Mouse (Mus musculus) limb, embryonic 14.5 days (tissue): ENCODE measurements around the gene Golga5. TPM values are rescaled to one million over a fixed set of nuclear protein-coding genes. Genes with fewer than 3 reads are reported as not detected.

ENCODE experiments used
- ATAC-seq: fragments of 200-750 bp; cut with Nextera tagmentation; 2 replicates; pipeline ENCODE4 v1.8.0; 2017; ENCODE audit warnings: low read depth, moderate number of reproducible peaks, moderate TSS enrichment; ENCODE audit not compliant: low FRiP score
- DNase-seq: peaks from one replicate; pipeline ENCODE4 v3.0.0-alpha.2; 2015; ENCODE audit warnings: low spot score
- H3K27ac ChIP-seq: fragments of 300-500 bp; sonication (generic); replicated peaks from 2 replicates; pipeline ENCODE4 v1.5.1; 2014; ENCODE audit warnings: low read depth, mild to moderate bottlenecking, low read length, moderate library complexity, mixed read lengths
- H3K27me3 ChIP-seq: fragments of 300-500 bp; sonication (generic); 2 replicates; pipeline ENCODE4 v1.6.1; 2014; ENCODE audit warnings: low read length, mixed read lengths; ENCODE audit not compliant: control insufficient read depth, insufficient read depth
- H3K36me3 ChIP-seq: fragments of 300-500 bp; sonication (generic); 2 replicates; pipeline ENCODE4 v1.6.1; 2014; ENCODE audit warnings: mild to moderate bottlenecking, low read length, moderate library complexity, mixed read lengths; ENCODE audit not compliant: control insufficient read depth, insufficient read depth
- H3K4me1 ChIP-seq: fragments of 300-500 bp; sonication (generic); 2 replicates; pipeline ENCODE4 v1.6.1; 2014; ENCODE audit warnings: antibody characterized with exemption, low read length, mixed read lengths; ENCODE audit not compliant: control insufficient read depth, insufficient read depth
- H3K4me2 ChIP-seq: fragments of 300-500 bp; sonication (generic); replicated peaks from 2 replicates; pipeline ENCODE4 v1.6.1; 2014; ENCODE audit warnings: low read depth, mild to moderate bottlenecking, low read length, moderate library complexity; ENCODE audit not compliant: severe bottlenecking
- H3K4me3 ChIP-seq: fragments of 300-500 bp; sonication (generic); replicated peaks from 2 replicates; pipeline ENCODE4 v1.5.1; 2014; ENCODE audit warnings: low read length
- H3K9ac ChIP-seq: fragments of 300-500 bp; sonication (generic); 2 replicates; pipeline ENCODE4 v1.6.1; 2014; ENCODE audit warnings: mild to moderate bottlenecking, low read depth, low read length, moderate library complexity; ENCODE audit not compliant: severe bottlenecking
- H3K9me3 ChIP-seq: fragments of 300-500 bp; sonication (generic); 2 replicates; pipeline ENCODE4 v1.6.1; 2016; ENCODE audit warnings: low read length; ENCODE audit not compliant: control insufficient read depth
- POLR2A ChIP-seq: fragments of 200-500 bp; IDR thresholded peaks from 2 replicates; pipeline ENCODE4 v1.8.0; 2012; ENCODE audit warnings: inconsistent platforms, mild to moderate bottlenecking, moderate library complexity, borderline replicate concordance; ENCODE audit not compliant: insufficient read depth, insufficient read length; ENCODE audit errors: extremely low read depth
- WGBS: fragments of 180-500 bp; shearing (Covaris S2); extraction: QIAGEN DNeasy Blood & Tissue Kit; methylation state at CpG from one replicate; pipeline ENCODE4 v1.1.7; 2014; 5-methylcytosine and 5-hydroxymethylcytosine counted together
- polyA plus RNA-seq, 2 experiments: library from polyadenylated mRNA; depleted of rRNA in 1 of 2; stranded (reverse) in 1 of 2; unstranded in 1 of 2; fragments of >200 nt; fragmentation: Nextera tagmentation in 1 of 2; extraction: Ambion mirVana in 1 of 2; gene quantifications; 2 replicates each; pipeline versions ENCODE4 v1.2.1 to v1.2.3; 2012 to 2014

The Golga5 gene
- polyA plus RNA-seq, 2 experiments: 34.9 to 42.3 TPM

- H3K9me3 ChIP-seq: no peaks in the 10 kb centered on the region
- H3K9ac ChIP-seq: no peak overlapping the region
- no peaks in the 10 kb centered on the region for H3K27me3 ChIP-seq
- ATAC-seq (no peak), DNase-seq (no peak)
- no peaks in the 10 kb centered on the region for H3K36me3 ChIP-seq
- H3K27ac ChIP-seq: no peak overlapping the region
- peaks cover 4% of the 10 kb centered on the region; the same call in 1 of the 2 replicates for H3K4me1 ChIP-seq
- 69% methylated on average over 5 of the region's 5 CpGs for WGBS
- no peak for TF ChIP-seq POLR2A
- H3K4me3 ChIP-seq: no peak overlapping the region
- H3K4me2 ChIP-seq: no peak overlapping the region
Observed at GRCm38 (mm10) chr12:102443676-102444075, 25.3 kb upstream of the Golga5 start.

DNA sequence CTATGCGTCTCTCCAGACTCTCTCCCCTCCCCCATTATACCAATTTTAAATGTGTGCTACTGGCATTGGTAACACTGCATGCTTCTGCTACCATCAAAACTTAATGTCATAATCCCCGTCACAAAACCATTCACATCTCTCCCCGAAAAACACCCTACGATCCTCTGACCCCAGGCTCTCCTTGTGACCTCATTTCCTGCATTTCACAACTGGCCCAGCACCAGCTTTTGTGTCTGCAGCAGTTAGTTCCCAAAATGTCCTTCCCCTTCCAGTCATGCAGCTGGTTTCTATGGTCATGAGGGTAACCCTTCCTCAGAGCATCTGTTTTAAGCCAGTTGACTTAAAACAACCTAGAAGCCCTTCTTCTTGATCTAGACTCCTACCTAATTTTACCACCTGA is 23.5 kb upstream of the Golga5 start:
- WGBS: 65% methylated on average over 4 of the region's 4 CpGs
- ATAC-seq: no peak
- H3K4me1 ChIP-seq: no peaks in the 10 kb centered on the region
- DNase-seq: no peak
- no peak overlapping the region for H3K9ac ChIP-seq
- no peak overlapping the region for H3K4me2 ChIP-seq
- no peaks in the 10 kb centered on the region for H3K36me3 ChIP-seq
- H3K27ac ChIP-seq: no peak overlapping the region
- no peaks in the 10 kb centered on the region for H3K27me3 ChIP-seq
- no peaks in the 10 kb centered on the region for H3K9me3 ChIP-seq
- no peak for TF ChIP-seq POLR2A
- no peak overlapping the region for H3K4me3 ChIP-seq

GRCm38 (mm10) chr12:102450437-102450836 is 18.5 kb upstream of the Golga5 start:
- no peak for TF ChIP-seq POLR2A
- Histone ChIP-seq H3K9me3 (no peaks in the 10 kb centered on the region), H3K27me3 (no peaks in the 10 kb centered on the region), H3K36me3 (no peaks in the 10 kb centered on the region), H3K4me2 (no peak overlapping the region), H3K4me1 (no peaks in the 10 kb centered on the region), H3K9ac (no peak overlapping the region), H3K4me3 (no peak overlapping the region), H3K27ac (no peak overlapping the region; the same call in 1 of the 2 replicates)
- ATAC-seq: no peak
- no peak for DNase-seq
- 64% methylated on average over 10 of the region's 10 CpGs for WGBS

GRCm38 (mm10) chr12:102451126-102451851 is 17.6 kb upstream of the Golga5 start:
- WGBS: 77% methylated on average over 8 of the region's 8 CpGs
- no peaks in the 10 kb centered on the region for H3K4me1 ChIP-seq
- TF ChIP-seq POLR2A: no peak
- DNase-seq (no peak), ATAC-seq (no peak)
- no peaks in the 10 kb centered on the region for H3K36me3 ChIP-seq
- H3K27me3 ChIP-seq: no peaks in the 10 kb centered on the region
- H3K9ac ChIP-seq: no peak overlapping the region
- no peak overlapping the region; the same call in 1 of the 2 replicates for H3K27ac ChIP-seq
- no peak overlapping the region for H3K4me3 ChIP-seq
- no peak overlapping the region for H3K4me2 ChIP-seq
- H3K9me3 ChIP-seq: no peaks in the 10 kb centered on the region

DNA sequence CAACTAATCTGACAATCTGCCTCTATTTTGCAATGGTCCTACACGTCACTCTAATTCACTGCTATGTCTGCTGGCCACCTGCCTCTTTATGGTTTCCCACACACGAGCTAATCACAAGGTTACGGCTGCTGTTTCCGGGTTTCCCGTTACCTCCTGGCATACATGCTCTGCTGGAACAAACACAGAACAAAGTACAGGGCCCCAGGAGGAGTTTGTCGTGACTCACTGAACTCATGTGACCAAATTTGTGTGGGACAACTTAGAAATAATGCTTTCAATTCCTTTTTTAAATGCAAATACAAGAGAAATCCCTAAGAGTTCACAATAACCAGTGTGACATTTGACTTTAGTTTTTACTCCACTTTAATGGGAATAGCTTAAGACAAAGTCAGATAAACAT is 15.4 kb upstream of the Golga5 start:
- peak; percentile 39 for DNase-seq
- no peak overlapping the region for H3K4me2 ChIP-seq
- H3K27ac ChIP-seq: no peak overlapping the region
- H3K4me3 ChIP-seq: no peak overlapping the region
- WGBS: 21% methylated on average over 6 of the region's 6 CpGs
- no peak for TF ChIP-seq POLR2A
- no peaks in the 10 kb centered on the region for H3K9me3 ChIP-seq
- H3K36me3 ChIP-seq: no peaks in the 10 kb centered on the region
- no peaks in the 10 kb centered on the region for H3K27me3 ChIP-seq
- no peak; the same call in 1 of the 2 replicates for ATAC-seq
- H3K9ac ChIP-seq: no peak overlapping the region
- H3K4me1 ChIP-seq: no peaks in the 10 kb centered on the region
